Comparison of ENCODE assay signal across 18 mouse cellular contexts in the genomic region with DNA sequence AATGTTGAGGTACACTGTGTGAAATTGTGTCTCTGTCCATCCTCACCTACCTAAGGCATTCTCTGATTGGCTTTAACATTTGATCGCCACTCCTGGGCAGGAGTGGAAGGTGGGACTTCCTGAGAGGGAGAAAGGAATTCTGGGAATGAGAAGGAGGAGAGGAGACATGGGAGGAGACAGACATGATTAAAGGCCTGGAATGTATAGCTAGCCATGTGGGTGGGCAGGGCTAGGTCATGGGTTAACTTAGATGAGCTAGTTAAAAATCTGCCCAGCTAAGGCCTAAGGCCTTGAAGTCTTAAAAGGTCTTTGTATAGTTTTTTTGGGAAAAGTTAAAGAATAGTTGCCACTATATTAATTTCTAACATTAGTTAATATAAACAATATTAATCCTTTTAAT.
"Had no signal": no experiment of that assay in that cellular context is flagged by ENCODE, and none has a peak within 500 bp of the region (broad histone marks: within the 10 kb centered on the region; RNA-seq: fewer than 3 reads in every experiment).

No protein-coding gene starts in this region.

- DNase-seq: lung, adult 18-20 months; lung, embryonic 14.5 days; lung, postnatal 10 days; lung, postnatal 4 days; midbrain, embryonic 14.5 days; retina, postnatal 1 day; right cerebral cortex, postnatal 25 days; right cerebral cortex, postnatal 4 days; spleen, adult 18-20 months; thymus, adult 18-20 months; thymus, postnatal 14 days; thymus, postnatal 36 days had no signal

- H3K9me3 ChIP-seq: midbrain, embryonic 10.5 days; midbrain, embryonic 12.5 days; neural tube, embryonic 13.5 days; neural tube, embryonic 15.5 days had no signal

- H3K27me3 ChIP-seq: midbrain, embryonic 12.5 days; neural tube, embryonic 13.5 days; neural tube, embryonic 15.5 days had no signal

- ATAC-seq: midbrain, embryonic 16.5 days had no signal

- H3K4me3 ChIP-seq: midbrain, embryonic 10.5 days; midbrain, embryonic 12.5 days; myocyte; neural tube, embryonic 13.5 days; neural tube, embryonic 15.5 days had no signal

- H3K27ac ChIP-seq: midbrain, embryonic 10.5 days; midbrain, embryonic 12.5 days; neural tube, embryonic 13.5 days; neural tube, embryonic 15.5 days had no signal

- H3K4me2 ChIP-seq: lung, embryonic 14.5 days; midbrain, embryonic 12.5 days; neural tube, embryonic 13.5 days; neural tube, embryonic 15.5 days had no signal

- H3K9ac ChIP-seq: lung, embryonic 14.5 days; midbrain, embryonic 12.5 days; neural tube, embryonic 13.5 days; neural tube, embryonic 15.5 days had no signal

- H3K4me1 ChIP-seq: midbrain, embryonic 10.5 days; midbrain, embryonic 12.5 days; neural tube, embryonic 13.5 days; neural tube, embryonic 15.5 days had no signal
